Mouse (Mus musculus): ENCODE measurements at regions not wholly inside any gene's neighbourhood (a gene's known extent, or its start where the extent isn't known, plus 50 kb on each side); places are given as distances from the start of the nearest gene placed in this dataset.

- 82% methylated on average over 4 of the region's 4 CpGs for WGBS
- H3K4me1 ChIP-seq (ENCODE audit: control insufficient read depth, insufficient read depth, low read length) = no peaks in the 10 kb centered on the region
- H3K27ac ChIP-seq (ENCODE audit: control insufficient read depth, insufficient read depth, low read depth, low read length, poor library complexity) = no peak overlapping the region
- no peak overlapping the region for H3K4me3 ChIP-seq (replicated peaks; ENCODE audit: control insufficient read depth, low read depth, low read length)
- TF ChIP-seq POLR2A (IDR thresholded peaks at IDR 0.05; ENCODE audit: borderline replicate concordance, control insufficient read depth, low read depth, low read length) (no peak), CTCF (IDR thresholded peaks at IDR 0.05; ENCODE audit: control insufficient read depth, insufficient read depth, low read length) (no peak)
Observed at GRCm38 (mm10) chr3:18667726-18668125, 719.5 kb downstream of the Cypt12 start.

GRCm38 (mm10) chr3:18668936-18669335 is 720.7 kb downstream of the Cypt12 start:
- TF ChIP-seq CTCF (IDR thresholded peaks at IDR 0.05; ENCODE audit: control insufficient read depth, insufficient read depth, low read length) (no peak), POLR2A (IDR thresholded peaks at IDR 0.05; ENCODE audit: borderline replicate concordance, control insufficient read depth, low read depth, low read length) (no peak)
- H3K4me3 ChIP-seq (replicated peaks; ENCODE audit: control insufficient read depth, low read depth, low read length) = no peak overlapping the region
- H3K27ac ChIP-seq (ENCODE audit: control insufficient read depth, insufficient read depth, low read depth, low read length, poor library complexity) = no peak overlapping the region
- no peaks in the 10 kb centered on the region for H3K4me1 ChIP-seq (ENCODE audit: control insufficient read depth, insufficient read depth, low read length)
- 70% methylated on average over 3 of the region's 3 CpGs for whole genome bisulfite sequencing

- no peaks in the 10 kb centered on the region for H3K4me1 ChIP-seq (ENCODE audit: control insufficient read depth, insufficient read depth, low read length)
- TF ChIP-seq CTCF (IDR thresholded peaks at IDR 0.05; ENCODE audit: control insufficient read depth, insufficient read depth, low read length) (no peak), POLR2A (IDR thresholded peaks at IDR 0.05; ENCODE audit: borderline replicate concordance, control insufficient read depth, low read depth, low read length) (no peak)
- H3K4me3 ChIP-seq (replicated peaks; ENCODE audit: control insufficient read depth, low read depth, low read length) = no peak overlapping the region
- 72% methylated on average over 5 of the region's 5 CpGs for WGBS
- H3K27ac ChIP-seq (ENCODE audit: control insufficient read depth, insufficient read depth, low read depth, low read length, poor library complexity) = no peak overlapping the region
Observed at GRCm38 (mm10) chr3:18670203-18670700, 722.0 kb downstream of the Cypt12 start.

GRCm38 (mm10) chr3:18671681-18672080 is 723.5 kb downstream of the Cypt12 start:
- Histone ChIP-seq H3K4me3 (replicated peaks; ENCODE audit: control insufficient read depth, low read depth, low read length) (no peak overlapping the region), H3K27ac (ENCODE audit: control insufficient read depth, insufficient read depth, low read depth, low read length, poor library complexity) (no peak overlapping the region), H3K4me1 (ENCODE audit: control insufficient read depth, insufficient read depth, low read length) (no peaks in the 10 kb centered on the region)
- 88% methylated on average over 1 of the region's 1 CpGs for WGBS
- TF ChIP-seq CTCF (IDR thresholded peaks at IDR 0.05; ENCODE audit: control insufficient read depth, insufficient read depth, low read length) (no peak), POLR2A (IDR thresholded peaks at IDR 0.05; ENCODE audit: borderline replicate concordance, control insufficient read depth, low read depth, low read length) (no peak)

- WGBS = 80% methylated on average over 6 of the region's 6 CpGs
- Histone ChIP-seq H3K4me3 (replicated peaks; ENCODE audit: control insufficient read depth, low read depth, low read length) (no peak overlapping the region), H3K27ac (ENCODE audit: control insufficient read depth, insufficient read depth, low read depth, low read length, poor library complexity) (no peak overlapping the region), H3K4me1 (ENCODE audit: control insufficient read depth, insufficient read depth, low read length) (no peaks in the 10 kb centered on the region)
- TF ChIP-seq POLR2A (IDR thresholded peaks at IDR 0.05; ENCODE audit: borderline replicate concordance, control insufficient read depth, low read depth, low read length) (no peak), CTCF (IDR thresholded peaks at IDR 0.05; ENCODE audit: control insufficient read depth, insufficient read depth, low read length) (no peak)
Observed at GRCm38 (mm10) chr3:18683346-18684101, 735.3 kb downstream of the Cypt12 start.

- TF ChIP-seq POLR2A (IDR thresholded peaks at IDR 0.05; ENCODE audit: borderline replicate concordance, control insufficient read depth, low read depth, low read length) (no peak), CTCF (IDR thresholded peaks at IDR 0.05; ENCODE audit: control insufficient read depth, insufficient read depth, low read length) (no peak)
- Histone ChIP-seq H3K27ac (ENCODE audit: control insufficient read depth, insufficient read depth, low read depth, low read length, poor library complexity) (no peak overlapping the region), H3K4me3 (replicated peaks; ENCODE audit: control insufficient read depth, low read depth, low read length) (no peak overlapping the region), H3K4me1 (ENCODE audit: control insufficient read depth, insufficient read depth, low read length) (no peaks in the 10 kb centered on the region)
- 84% methylated on average over 4 of the region's 4 CpGs for WGBS
Observed at GRCm38 (mm10) chr3:18695113-18695792, 747.0 kb downstream of the Cypt12 start.

GRCm38 (mm10) chr3:18696981-18697660 is 748.9 kb downstream of the Cypt12 start:
- 82% methylated on average over 2 of the region's 2 CpGs for WGBS
- TF ChIP-seq POLR2A (IDR thresholded peaks at IDR 0.05; ENCODE audit: borderline replicate concordance, control insufficient read depth, low read depth, low read length) = no peak
- no peak overlapping the region for H3K27ac ChIP-seq (ENCODE audit: control insufficient read depth, insufficient read depth, low read depth, low read length, poor library complexity)
- no peak overlapping the region for H3K4me3 ChIP-seq (replicated peaks; ENCODE audit: control insufficient read depth, low read depth, low read length)
- H3K4me1 ChIP-seq (ENCODE audit: control insufficient read depth, insufficient read depth, low read length) = no peaks in the 10 kb centered on the region

- H3K4me1 ChIP-seq (ENCODE audit: control insufficient read depth, insufficient read depth, low read length) = no peaks in the 10 kb centered on the region
- no peak overlapping the region for H3K4me3 ChIP-seq (replicated peaks; ENCODE audit: control insufficient read depth, low read depth, low read length)
- no peak overlapping the region for H3K27ac ChIP-seq (ENCODE audit: control insufficient read depth, insufficient read depth, low read depth, low read length, poor library complexity)
- TF ChIP-seq POLR2A (IDR thresholded peaks at IDR 0.05; ENCODE audit: borderline replicate concordance, control insufficient read depth, low read depth, low read length) (no peak), CTCF (IDR thresholded peaks at IDR 0.05; ENCODE audit: control insufficient read depth, insufficient read depth, low read length) (no peak)
Observed at GRCm38 (mm10) chr3:18698106-18698505, 749.9 kb downstream of the Cypt12 start.

All from bone marrow, adult 2 months (tissue).